Mouse (Mus musculus): ENCODE measurements around the gene Olfr224.

Gene Olfr224

DNA sequence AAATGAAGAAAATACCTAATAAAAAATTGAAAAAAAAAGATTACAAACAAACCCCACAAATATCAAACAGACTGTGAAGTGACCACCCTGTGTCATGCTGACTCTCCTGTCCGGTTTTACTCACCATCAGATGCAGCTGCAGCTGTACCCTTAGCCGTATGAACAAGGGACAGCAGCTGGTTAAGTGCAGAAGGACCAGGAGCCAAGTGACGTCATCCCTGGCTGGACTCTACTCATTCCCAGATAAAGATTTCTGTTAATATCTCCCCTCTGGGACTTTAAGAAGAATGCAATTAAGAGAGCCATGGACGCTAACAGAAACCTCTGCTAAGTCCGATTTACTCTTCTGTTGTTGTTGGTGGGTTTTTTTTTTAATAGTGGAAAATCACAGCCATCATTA, at the start of gene Olfr224:
TSS of gene Olfr224 (minus strand) at position 149 of the 400 bp plus-strand sequence.
- no peak for TF ChIP-seq GATA4 (IDR thresholded peaks at IDR 0.05; ENCODE audit: insufficient replicate concordance, low read length)

DNA sequence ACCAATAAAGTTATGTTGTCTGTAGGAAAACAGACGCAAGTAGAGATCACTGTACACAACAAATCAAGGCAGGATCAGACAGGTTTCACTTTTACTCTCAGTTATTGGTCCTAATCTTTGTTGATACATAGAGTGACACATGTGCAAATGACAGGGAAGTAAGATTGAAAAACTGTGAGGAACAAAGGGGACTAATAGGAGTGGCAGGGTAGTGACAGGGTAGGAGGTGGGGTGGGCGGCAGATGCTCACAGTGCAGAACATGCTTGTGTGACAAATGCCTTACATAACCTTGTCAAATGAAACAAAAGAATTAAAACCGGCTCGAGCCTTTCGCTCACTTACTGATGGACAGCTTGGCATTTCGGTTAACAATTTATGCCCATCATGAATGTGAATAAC, 48.4 kb upstream of the Olfr224 start:
- TF ChIP-seq GATA4 (IDR thresholded peaks at IDR 0.05; ENCODE audit: insufficient replicate concordance, low read length): no peak

GRCm38 (mm10) chr11:58618369-58618768, 48.0 kb upstream of the Olfr224 start:
- no peak for TF ChIP-seq GATA4 (IDR thresholded peaks at IDR 0.05; ENCODE audit: insufficient replicate concordance, low read length)

DNA sequence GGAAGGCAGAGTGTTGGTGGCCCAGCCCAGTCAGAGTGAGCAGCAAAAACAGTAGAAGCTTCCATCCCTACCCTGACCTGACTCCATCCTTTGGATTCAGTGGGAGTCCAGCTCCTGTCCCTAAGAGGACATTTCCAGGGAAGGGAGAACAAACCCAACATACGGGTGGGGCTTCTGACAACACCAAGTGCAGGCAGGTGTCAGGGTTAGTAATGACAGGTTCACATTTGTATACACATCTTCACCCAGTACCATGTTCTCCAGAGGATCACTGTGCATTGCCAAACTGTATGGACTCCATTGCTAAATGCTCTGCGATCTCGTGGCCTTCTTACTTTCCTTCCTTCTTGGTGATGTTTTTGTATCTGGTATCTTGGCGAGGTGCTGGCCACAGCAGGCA, 45.6 kb upstream of the Olfr224 start, which contains the start of gene 2210407C18Rik:
TSS of gene 2210407C18Rik (minus strand) at position 101 of the 400 bp plus-strand sequence.
- TF ChIP-seq GATA4 (IDR thresholded peaks at IDR 0.05; ENCODE audit: insufficient replicate concordance, low read length): no peak

DNA sequence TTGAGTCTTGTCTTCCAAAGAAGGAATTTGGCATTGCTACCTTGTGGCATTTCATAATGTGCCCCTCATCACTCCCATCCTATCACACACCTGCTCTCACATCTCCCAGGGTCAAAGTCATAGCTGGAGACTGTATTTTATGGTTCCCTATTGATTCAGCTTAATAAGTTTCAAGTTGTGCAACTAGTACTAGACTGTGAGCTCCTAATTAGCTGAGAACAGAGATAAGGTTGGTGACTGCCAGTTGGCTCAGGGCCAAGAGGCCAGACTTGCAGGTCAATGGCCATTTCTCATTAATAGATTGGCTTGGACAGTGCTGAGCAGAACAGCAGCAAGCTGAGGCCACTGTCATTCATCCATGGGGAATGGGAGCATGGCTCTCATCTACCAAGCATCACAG, 44.2 kb upstream of the Olfr224 start:
- TF ChIP-seq GATA4 (IDR thresholded peaks at IDR 0.05; ENCODE audit: insufficient replicate concordance, low read length): peak; percentile 67; the same call in 1 of the 2 replicates

DNA sequence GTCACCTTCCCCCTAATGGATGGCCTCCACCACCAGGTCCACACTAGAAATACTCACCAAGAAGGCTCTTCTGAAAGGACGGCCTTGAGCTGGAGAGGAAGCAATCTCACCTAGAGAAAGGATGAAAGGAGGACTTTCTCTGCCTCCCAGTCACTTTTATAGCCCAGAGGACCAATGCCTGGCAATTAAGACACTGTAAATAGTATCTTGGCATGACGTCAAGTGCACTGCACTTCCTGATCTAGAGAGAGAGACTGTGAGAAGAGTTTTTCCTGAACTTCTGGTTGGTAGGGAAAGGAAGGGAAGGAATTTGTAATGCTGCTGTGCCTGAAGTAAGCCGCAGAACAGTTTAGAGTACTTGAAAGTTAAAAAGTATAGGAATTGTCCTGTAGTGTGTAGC, 43.0 kb upstream of the Olfr224 start:
- TF ChIP-seq GATA4 (IDR thresholded peaks at IDR 0.05; ENCODE audit: insufficient replicate concordance, low read length): no peak

GRCm38 (mm10) chr11:58607030-58607429, 36.7 kb upstream of the Olfr224 start:
- no peak for TF ChIP-seq GATA4 (IDR thresholded peaks at IDR 0.05; ENCODE audit: insufficient replicate concordance, low read length)

DNA sequence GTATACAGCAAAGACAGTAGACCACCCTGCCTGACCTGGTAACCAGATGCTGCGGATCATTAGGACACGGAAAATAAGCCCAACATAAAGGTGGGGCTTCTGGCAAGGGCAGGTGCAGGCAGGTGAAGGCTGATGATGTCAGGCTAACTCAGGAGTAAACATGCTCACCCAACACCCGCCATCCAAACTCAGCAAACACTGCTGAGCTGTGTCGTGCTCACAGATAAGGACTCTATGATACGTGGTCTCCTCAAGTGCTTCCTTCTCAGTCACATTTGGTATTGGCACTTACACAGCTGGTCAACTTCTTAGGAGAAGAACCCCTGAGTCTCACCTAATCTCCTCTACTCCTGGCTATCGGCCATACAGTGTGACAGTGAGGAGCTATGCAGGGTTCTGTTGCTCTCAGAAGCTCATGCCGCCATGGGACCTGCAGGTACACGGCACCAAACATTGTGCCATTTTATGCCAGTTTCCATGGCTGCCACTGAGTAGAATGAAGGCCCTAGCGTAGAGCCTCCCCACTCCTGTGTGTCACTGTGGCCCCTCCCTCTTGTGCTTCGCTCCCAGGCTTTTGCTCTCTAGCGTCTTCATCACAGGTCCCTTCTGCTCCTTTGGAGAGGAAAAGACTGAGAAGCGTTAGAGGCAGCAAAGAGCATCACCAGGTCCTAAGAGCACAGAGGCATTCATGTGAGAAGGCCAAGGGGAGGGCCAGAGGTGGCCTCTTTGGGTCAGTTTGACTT, 36.0 kb upstream of the Olfr224 start:
- no peak for TF ChIP-seq GATA4 (IDR thresholded peaks at IDR 0.05; ENCODE audit: insufficient replicate concordance, low read length)

GRCm38 (mm10) chr11:58605228-58605627, 34.9 kb upstream of the Olfr224 start:
- peak; percentile 51; the same call in 1 of the 2 replicates for TF ChIP-seq GATA4 (IDR thresholded peaks at IDR 0.05; ENCODE audit: insufficient replicate concordance, low read length)

DNA sequence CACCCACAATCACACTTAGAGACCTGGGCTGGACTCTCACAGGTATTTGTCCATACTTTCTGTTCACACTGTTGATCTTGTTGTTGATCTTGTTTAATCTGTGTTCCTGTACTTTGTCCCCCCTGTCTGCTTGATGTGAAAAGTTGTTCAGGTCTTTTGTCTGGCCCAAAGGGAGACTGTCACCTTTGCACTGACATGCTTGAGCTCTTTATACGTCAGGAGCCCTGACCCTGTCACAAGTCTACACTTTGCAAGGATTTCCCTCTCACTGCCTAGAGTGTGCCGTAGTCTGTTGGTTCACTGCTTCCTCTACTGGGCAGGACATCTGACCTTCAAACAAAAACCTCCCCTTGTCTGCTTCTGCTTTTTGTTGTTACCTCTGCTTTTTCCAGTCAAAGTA, 34.3 kb upstream of the Olfr224 start:
- TF ChIP-seq GATA4 (IDR thresholded peaks at IDR 0.05; ENCODE audit: insufficient replicate concordance, low read length): no peak

GRCm38 (mm10) chr11:58602800-58603560, 32.6 kb upstream of the Olfr224 start:
- TF ChIP-seq GATA4 (IDR thresholded peaks at IDR 0.05; ENCODE audit: insufficient replicate concordance, low read length): no peak

DNA sequence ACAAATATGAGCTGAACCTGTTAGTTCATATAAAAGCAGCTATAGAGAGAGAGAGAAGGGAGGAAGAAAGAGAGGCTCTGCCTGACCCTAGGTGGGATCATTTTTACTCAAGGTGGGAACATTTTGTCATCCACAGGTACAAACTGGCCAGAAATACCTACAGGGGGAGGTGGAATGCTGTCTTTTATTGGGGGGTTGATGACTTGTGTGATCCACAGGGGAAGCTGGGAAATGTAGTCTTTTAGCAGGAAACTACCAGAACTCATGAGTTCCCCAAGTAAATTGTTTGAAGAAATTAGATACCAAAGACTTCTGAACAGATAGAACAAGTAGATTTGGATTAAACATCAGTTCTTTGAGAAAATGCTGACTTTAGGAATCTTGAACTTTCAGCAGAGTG, 31.7 kb upstream of the Olfr224 start:
- TF ChIP-seq GATA4 (IDR thresholded peaks at IDR 0.05; ENCODE audit: insufficient replicate concordance, low read length): no peak

- no peak for TF ChIP-seq GATA4 (IDR thresholded peaks at IDR 0.05; ENCODE audit: insufficient replicate concordance, low read length)
Measured at GRCm38 (mm10) chr11:58597837-58598236, 27.5 kb upstream of the Olfr224 start.

DNA sequence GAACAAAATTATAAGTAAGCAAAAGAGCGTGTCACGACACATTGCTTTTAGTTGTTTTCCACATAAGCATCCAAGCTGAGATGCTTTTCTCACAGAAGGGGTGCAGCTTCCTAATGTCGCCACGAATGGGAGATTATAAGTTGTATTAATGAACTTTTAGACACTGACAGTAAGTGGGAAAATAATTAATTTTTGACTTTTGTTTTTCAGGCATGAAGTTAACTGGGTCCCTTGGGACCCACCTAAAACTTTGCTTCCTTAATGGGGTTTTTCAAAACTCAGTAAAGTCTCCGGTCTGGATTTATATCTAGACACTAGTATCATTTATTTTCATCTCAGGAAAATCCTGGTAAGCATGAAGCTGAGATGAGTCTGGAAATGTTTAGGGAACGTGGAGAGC, 24.5 kb upstream of the Olfr224 start, which contains the start of gene Olfr324:
TSS of gene Olfr324 (plus strand) at position 301 of the 400 bp plus-strand sequence.
- TF ChIP-seq GATA4 (IDR thresholded peaks at IDR 0.05; ENCODE audit: insufficient replicate concordance, low read length): no peak

GRCm38 (mm10) chr11:58588620-58589250, 18.4 kb upstream of the Olfr224 start:
- no peak for TF ChIP-seq GATA4 (IDR thresholded peaks at IDR 0.05; ENCODE audit: insufficient replicate concordance, low read length)

Data from liver, adult (tissue).